Mouse (Mus musculus) bone marrow, adult 2 months (tissue): ENCODE measurements around the gene Acat1.

ENCODE experiments used
- CTCF ChIP-seq: fragments of 200-500 bp; IDR thresholded peaks from 2 replicates; pipeline ENCODE4 v1.5.1; 2011; ENCODE audit warnings: low read length, control low read depth; ENCODE audit not compliant: control insufficient read depth, insufficient read depth
- POLR2A ChIP-seq: fragments of 200-500 bp; IDR thresholded peaks from 2 replicates; pipeline ENCODE4 v1.6.1; 2011; ENCODE audit warnings: low read depth, mild to moderate bottlenecking, control low read depth, low read length, borderline replicate concordance; ENCODE audit not compliant: control insufficient read depth

DNA sequence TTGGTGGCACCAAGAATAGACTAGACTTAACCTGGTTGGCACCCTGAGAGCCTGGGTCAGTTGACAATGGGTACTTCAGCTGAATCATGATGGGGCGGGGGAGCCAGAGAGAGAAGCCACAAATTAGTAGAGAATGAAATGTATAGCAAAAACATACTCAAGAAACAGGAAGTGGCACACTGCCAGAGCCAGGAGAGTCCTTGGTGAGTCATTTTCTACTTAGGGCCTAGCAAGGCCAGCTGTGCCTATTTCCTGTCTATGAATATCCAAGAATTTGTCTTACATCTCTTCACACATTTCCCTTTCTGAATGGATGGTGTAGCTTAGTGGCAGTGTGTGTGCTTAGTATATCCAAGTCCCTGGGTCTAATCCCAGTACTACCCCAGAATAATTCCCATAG, 6.8 kb downstream of the Acat1 start:
- TF ChIP-seq POLR2A (no peak), CTCF (no peak)
